Mouse (Mus musculus) skeletal muscle tissue, adult 2 months (tissue): ENCODE measurements at regions not wholly inside any gene's neighbourhood (a gene's known extent, or its start where the extent isn't known, plus 50 kb on each side); places are given as distances from the start of the nearest gene placed in this dataset.

Experiments
- DNase-seq: peaks from one replicate; pipeline ENCODE4 v3.0.0-alpha.2; 2012; ENCODE audit warnings: low read depth, low spot score

GRCm38 (mm10) chr9:69705942-69706341 lies 54.8 kb downstream of the Foxb1 start:
- DNase-seq: peak; percentile 10

GRCm38 (mm10) chr9:69705071-69705470 lies 55.7 kb downstream of the Foxb1 start:
- DNase-seq: peak; percentile 3

GRCm38 (mm10) chr9:69703731-69704130 lies 57.0 kb downstream of the Foxb1 start:
- DNase-seq: no peak

- no peak for DNase-seq
These were observed 58.4 kb downstream of the Foxb1 start for GRCm38 (mm10) chr9:69702156-69702928.

GRCm38 (mm10) chr9:69700696-69701095 lies 60.0 kb downstream of the Foxb1 start:
- DNase-seq: no peak

GRCm38 (mm10) chr9:69691756-69692155 lies 69.0 kb downstream of the Foxb1 start:
- DNase-seq: no peak

- no peak for DNase-seq
These were observed 73.2 kb downstream of the Foxb1 start for GRCm38 (mm10) chr9:69687349-69688123.

GRCm38 (mm10) chr9:69686766-69687165 lies 74.0 kb downstream of the Foxb1 start:
- no peak for DNase-seq

GRCm38 (mm10) chr9:69685630-69686029 lies 75.1 kb downstream of the Foxb1 start:
- no peak for DNase-seq

GRCm38 (mm10) chr9:69681372-69682213 lies 79.1 kb downstream of the Foxb1 start:
- peak; percentile 3 for DNase-seq

- DNase-seq: no peak
These were observed 82.1 kb downstream of the Foxb1 start for GRCm38 (mm10) chr9:69678634-69679033.

- no peak for DNase-seq
These were observed 87.2 kb downstream of the Foxb1 start for GRCm38 (mm10) chr9:69673463-69674105.

GRCm38 (mm10) chr9:69672657-69673462 lies 87.9 kb downstream of the Foxb1 start:
- DNase-seq: no peak

- DNase-seq: no peak
These were observed 89.5 kb downstream of the Foxb1 start for GRCm38 (mm10) chr9:69671199-69671598.

GRCm38 (mm10) chr9:69670551-69671044 lies 90.1 kb downstream of the Foxb1 start:
- no peak for DNase-seq

- DNase-seq: no peak
These were observed 90.9 kb downstream of the Foxb1 start for GRCm38 (mm10) chr9:69669611-69670550.

- no peak for DNase-seq
These were observed 92.2 kb downstream of the Foxb1 start for GRCm38 (mm10) chr9:69668475-69669090.

- DNase-seq: peak; percentile 13
These were observed 93.6 kb downstream of the Foxb1 start for GRCm38 (mm10) chr9:69667064-69667533.

- DNase-seq: no peak
These were observed 96.5 kb downstream of the Foxb1 start for GRCm38 (mm10) chr9:69664201-69664600.
